9 mouse cellular contexts compared by ENCODE assay signal in the genomic region with DNA sequence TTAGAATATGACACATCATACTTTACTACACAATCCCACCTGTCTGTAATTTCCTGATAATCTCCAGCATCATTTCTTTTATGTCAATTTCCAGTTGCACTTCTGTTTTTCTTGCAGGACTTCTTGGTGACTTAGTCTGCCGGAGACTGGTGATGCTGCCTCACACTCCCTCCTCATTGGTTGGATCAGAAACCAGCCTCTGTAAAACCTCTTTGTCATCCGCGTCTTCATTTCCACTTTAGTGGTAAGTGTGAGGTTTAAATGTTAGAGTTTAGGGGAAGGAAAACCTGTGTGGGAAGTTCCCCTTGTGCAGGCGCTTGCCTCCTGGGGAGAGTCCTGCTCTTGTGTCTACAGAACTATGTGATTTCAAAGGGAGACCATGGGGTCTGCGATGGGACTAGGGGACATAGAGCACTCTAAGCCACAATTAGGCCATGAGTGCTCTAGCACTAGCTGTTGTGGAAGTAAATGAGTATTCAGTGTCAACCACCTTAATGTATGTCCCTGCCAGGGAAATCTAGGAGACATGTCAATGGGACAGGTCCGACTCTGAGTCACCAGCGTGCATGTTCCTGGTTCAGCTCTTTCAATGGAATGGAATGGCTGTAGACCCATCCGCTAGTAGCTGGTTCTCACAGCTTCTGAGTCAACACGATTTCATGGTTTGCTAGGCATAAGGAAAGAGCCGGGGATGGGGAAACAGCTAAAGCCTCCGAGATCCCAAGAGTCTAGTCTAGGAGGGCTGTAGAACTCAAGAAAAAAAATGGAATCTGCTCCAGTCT. TPM values are rescaled to one million over a fixed set of nuclear protein-coding genes. Genes with fewer than 3 reads are reported as not detected.
DNase-seq lines count a peak whose midpoint lies in the region; ATAC-seq lines count a peak whose summit lies in the region.
"Had no signal": no experiment of that assay in that cellular context is flagged by ENCODE, and none has a peak within 500 bp of the region (broad histone marks: within the 10 kb centered on the region; RNA-seq: fewer than 3 reads in every experiment).

A gene (plus strand): TSS at position 96 of the 782 bp plus-strand sequence.

- H3K9ac ChIP-seq in hindbrain, embryonic 11.5 days (ENCODE audit: low read depth, low read length), result no peak within 1 kb of the TSS
- no peak within 1 kb of the TSS for H3K9ac ChIP-seq in hindbrain, embryonic 13.5 days
- H3K9ac ChIP-seq in intestine, embryonic 15.5 days, result no peak within 1 kb of the TSS
- H3K9ac ChIP-seq: neural tube, embryonic 13.5 days had no signal

- no peak for ATAC-seq in hindbrain, embryonic 11.5 days (ENCODE audit: low FRiP score)
- ATAC-seq in hindbrain, embryonic 13.5 days (ENCODE audit: low FRiP score), result no peak
- ATAC-seq in intestine, embryonic 15.5 days, result no peak
- ATAC-seq in monocyte, adult 5-6 weeks (replicated peaks; ENCODE audit: insufficient number of reproducible peaks, low FRiP score, low TSS enrichment, poor library complexity, severe bottlenecking), result peak; percentile 85

- H3K27me3 ChIP-seq in hindbrain, embryonic 11.5 days (ENCODE audit: control insufficient read depth, insufficient read depth, low read length), result no peaks in the 10 kb centered on the region
- peaks cover 17% of the 10 kb centered on the region; the same call in 1 of the 2 replicates for H3K27me3 ChIP-seq in hindbrain, embryonic 13.5 days
- no peaks in the 10 kb centered on the region; the same call in 1 of the 2 replicates for H3K27me3 ChIP-seq in intestine, embryonic 15.5 days (replicated peaks)

- 73% methylated on average over 11 of the region's 11 CpGs for WGBS in hindbrain, embryonic 11.5 days
- 75% methylated on average over 11 of the region's 11 CpGs for WGBS in hindbrain, embryonic 13.5 days
- 73% methylated on average over 11 of the region's 11 CpGs for WGBS in intestine, embryonic 15.5 days

- H3K36me3 ChIP-seq in hindbrain, embryonic 11.5 days (ENCODE audit: control insufficient read depth, insufficient read depth, low read length), result no peaks in the 10 kb centered on the region
- no peaks in the 10 kb centered on the region for H3K36me3 ChIP-seq in hindbrain, embryonic 13.5 days
- no peaks in the 10 kb centered on the region for H3K36me3 ChIP-seq in intestine, embryonic 15.5 days
- H3K36me3 ChIP-seq: neural tube, embryonic 13.5 days had no signal

- DNase-seq in hindbrain, embryonic 11.5 days (ENCODE audit: low spot score), result peak; percentile 67
- DNase-seq in c-Kit-positive CD71-positive TER-119-positive erythroid progenitor cells, embryonic 14.5 days (ENCODE audit: low spot score), result peak; percentile 20
- peak; percentile 41 to 42 for DNase-seq in gastrocnemius, adult 8-10 months (ENCODE audit: low spot score in 2 of 2)
- peak; percentile 58 to 91 for DNase-seq in left cerebral cortex, adult 8-10 months (ENCODE audit: low spot score in 2 of 2)
- DNase-seq in testis, postnatal 10 days (ENCODE audit: low spot score), result peak; percentile 88

- H3K4me3 ChIP-seq in hindbrain, embryonic 11.5 days (ENCODE audit: low read depth, low read length), result no peak within 1 kb of the TSS
- no peak within 1 kb of the TSS for H3K4me3 ChIP-seq in hindbrain, embryonic 13.5 days
- H3K4me3 ChIP-seq in intestine, embryonic 15.5 days (replicated peaks), result no peak within 1 kb of the TSS
- H3K4me3 ChIP-seq: neural tube, embryonic 13.5 days had no signal

- H3K4me2 ChIP-seq in hindbrain, embryonic 11.5 days (replicated peaks; ENCODE audit: low read depth, low read length), result no peak within 1 kb of the TSS
- H3K4me2 ChIP-seq in hindbrain, embryonic 13.5 days, result no peak within 1 kb of the TSS
- H3K4me2 ChIP-seq in intestine, embryonic 15.5 days (replicated peaks), result no peak within 1 kb of the TSS
- H3K4me2 ChIP-seq: neural tube, embryonic 13.5 days had no signal

- H3K4me1 ChIP-seq in hindbrain, embryonic 11.5 days (replicated peaks; ENCODE audit: control insufficient read depth, insufficient read depth, low read length), result no peaks in the 10 kb centered on the region
- H3K4me1 ChIP-seq in hindbrain, embryonic 13.5 days (replicated peaks), result 0 out of 2 replicates have a peak, but pooled peaks cover 2% of the 10 kb centered on the region
- H3K4me1 ChIP-seq in intestine, embryonic 15.5 days (replicated peaks), result no peaks in the 10 kb centered on the region

- no peak within 1 kb of the TSS for H3K27ac ChIP-seq in hindbrain, embryonic 11.5 days (ENCODE audit: low read depth, low read length)
- H3K27ac ChIP-seq in hindbrain, embryonic 13.5 days, result no peak within 1 kb of the TSS
- H3K27ac ChIP-seq in intestine, embryonic 15.5 days, result no peak within 1 kb of the TSS
- H3K27ac ChIP-seq: neural tube, embryonic 13.5 days had no signal

- H3K9me3 ChIP-seq in hindbrain, embryonic 11.5 days (ENCODE audit: control insufficient read depth, low read length), result no peaks in the 10 kb centered on the region
- no peaks in the 10 kb centered on the region for H3K9me3 ChIP-seq in hindbrain, embryonic 13.5 days
- no peaks in the 10 kb centered on the region for H3K9me3 ChIP-seq in intestine, embryonic 15.5 days
- H3K9me3 ChIP-seq: neural tube, embryonic 13.5 days had no signal

RNA-seq across cellular contexts. Expression of the gene that starts here (rescaled TPM):
- 2.4 and 3.1 TPM in 2 replicates for polyA plus RNA-seq in hindbrain, embryonic 11.5 days (2014; fragmentation: Nextera tagmentation; extraction: Ambion mirVana)
- polyA plus RNA-seq in hindbrain, embryonic 13.5 days (2015; fragmentation: Nextera tagmentation; extraction: Ambion mirVana), result 1.2 and 1.9 TPM in 2 replicates
- 1 to 10 TPM; 2.3 to 4.7 (median 3.9) TPM for total RNA-seq in gastrocnemius, adult 8-10 months (2022)
- 17.1 and 21.4 TPM in 2 replicates for polyA plus RNA-seq in intestine, embryonic 15.5 days (2015; fragmentation: Nextera tagmentation; extraction: Ambion mirVana)
- 10 to 100 TPM in 2 of 4 experiments, 1 to 10 TPM in 2; 2.4 to 30.3 (median 11.7) TPM for total RNA-seq in left cerebral cortex, adult 8-10 months (2022)
- 588 to 931 TPM (median 911 TPM) in 3 replicates for total RNA-seq in monocyte, adult 5-6 weeks (2017)

Comparison
In these comparisons a context has a peak if more than half of its experiments do, and no peak if none do; other contexts are left out.
1. RNA of the gene that starts here (total RNA-seq): 588 to 931 TPM in monocyte, adult 5-6 weeks; 2.4 to 30.3 TPM in left cerebral cortex, adult 8-10 months and 2.3 to 4.7 TPM in gastrocnemius, adult 8-10 months; every median in the first group is over 10 times any median in the second.
2. DNase-seq: peak in every context shown above with its lines; median percentile 88 in testis, postnatal 10 days; 74 in left cerebral cortex, adult 8-10 months; 67 in hindbrain, embryonic 11.5 days; 42 in gastrocnemius, adult 8-10 months; 20 in c-Kit-positive CD71-positive TER-119-positive erythroid progenitor cells, embryonic 14.5 days.